Mouse (Mus musculus) CH12.LX (cell line): ENCODE data around the gene Hist1h2be. TPM values are rescaled to one million over a fixed set of nuclear protein-coding genes. Genes with fewer than 3 reads are reported as not detected.
"Not testable (repeated sequence)": the region's sequence is repeated elsewhere in the genome, so short reads cannot be mapped to it uniquely, and the experiment has no call there.

Experiments
- DNase-seq: peaks from one replicate; pipeline ENCODE4 v3.0.0-alpha.2; 2013; ENCODE audit errors: extremely low read depth
- H3K27ac ChIP-seq: 2 replicates; pipeline ENCODE4 v1.5.1; 2012; ENCODE audit warnings: low read depth, mild to moderate bottlenecking, control low read depth, moderate library complexity; ENCODE audit not compliant: insufficient read depth
- H3K27me3 ChIP-seq: replicated peaks from 2 replicates; pipeline ENCODE3; 2012; ENCODE audit warnings: inconsistent platforms
- H3K36me3 ChIP-seq, 2 experiments: replicated peaks in 1 of 2; 2 replicates each; pipeline versions ENCODE3 to v1.6.1; 2012; ENCODE audit warnings: inconsistent platforms in 1 of 2, low read length in 1 of 2, mild to moderate bottlenecking in 1 of 2, mixed read lengths in 1 of 2, moderate library complexity in 1 of 2; ENCODE audit not compliant: control insufficient read depth in 1 of 2, insufficient read depth in 1 of 2
- H3K4me1 ChIP-seq, 2 experiments: 2 replicates each; pipeline ENCODE4 v1.6.1; 2012; ENCODE audit warnings: inconsistent platforms in 1 of 2, moderate library complexity in 1 of 2; ENCODE audit not compliant: insufficient read depth in 2 of 2, control insufficient read depth in 1 of 2
- H3K4me2 ChIP-seq: 2 replicates; pipeline ENCODE4 v1.6.1; 2012; ENCODE audit warnings: low read depth, mild to moderate bottlenecking, control low read depth; ENCODE audit not compliant: poor library complexity, insufficient read depth, severe bottlenecking
- H3K4me3 ChIP-seq, 3 experiments: fragments of 150-350 bp in 1 of 3; sonication (generic) in 1 of 3; replicated peaks in 1 of 3; 2 replicates each; pipeline versions ENCODE3 to v1.5.1; 2011 to 2012; ENCODE audit warnings: low read depth in 2 of 3, low read length in 2 of 3, mild to moderate bottlenecking in 2 of 3, moderate library complexity in 2 of 3, control low read depth in 1 of 3, improper control_type of control experiment in 1 of 3, inconsistent platforms in 1 of 3, mixed read lengths in 1 of 3; ENCODE audit not compliant: poor library complexity in 1 of 3
- H3K79me2 ChIP-seq: replicated peaks from 2 replicates; pipeline ENCODE4 v1.6.1; 2012; ENCODE audit warnings: mild to moderate bottlenecking, moderate library complexity; ENCODE audit not compliant: control insufficient read depth, poor library complexity, insufficient read depth, severe bottlenecking; ENCODE audit errors: extremely low read depth
- H3K9ac ChIP-seq: 2 replicates; pipeline ENCODE4 v1.6.1; 2012; ENCODE audit warnings: low read depth, mild to moderate bottlenecking, control low read depth, moderate library complexity; ENCODE audit not compliant: insufficient read depth
- H3K9me3 ChIP-seq: replicated peaks from 2 replicates; pipeline ENCODE3; 2012; ENCODE audit warnings: low read length, inconsistent platforms, mixed read lengths
- CHD2 ChIP-seq: IDR thresholded peaks from 2 replicates; pipeline ENCODE4 v1.6.1; 2011; ENCODE audit warnings: low read length, improper control_type of control experiment
- E2F4 ChIP-seq: IDR thresholded peaks from 2 replicates; pipeline ENCODE4 v1.6.1; 2011; ENCODE audit warnings: low read depth, low read length, improper control_type of control experiment; ENCODE audit not compliant: insufficient replicate concordance
- HCFC1 ChIP-seq: IDR thresholded peaks from 2 replicates; pipeline ENCODE4 v1.6.1; 2012; ENCODE audit warnings: low read depth, mild to moderate bottlenecking, inconsistent platforms, low read length, improper control_type of control experiment
- KAT2A ChIP-seq: IDR thresholded peaks from 2 replicates; pipeline ENCODE4 v1.6.1; 2012; ENCODE audit warnings: low read length, improper control_type of control experiment, inconsistent platforms; ENCODE audit not compliant: insufficient replicate concordance
- MAZ ChIP-seq: IDR thresholded peaks from 2 replicates; pipeline ENCODE4 v1.6.1; 2012; ENCODE audit warnings: low read depth, mild to moderate bottlenecking, inconsistent platforms, low read length, improper control_type of control experiment, moderate library complexity
- MXI1 ChIP-seq: IDR thresholded peaks from 2 replicates; pipeline ENCODE4 v1.6.1; 2011; ENCODE audit warnings: mild to moderate bottlenecking, low read depth, low read length, improper control_type of control experiment
- NELFE ChIP-seq: IDR thresholded peaks from 2 replicates; pipeline ENCODE4 v1.6.1; 2011; ENCODE audit warnings: low read depth, low read length, improper control_type of control experiment
- NRF1 ChIP-seq: IDR thresholded peaks from 2 replicates; pipeline ENCODE4 v1.6.1; 2014; ENCODE audit warnings: low read depth, mild to moderate bottlenecking, inconsistent platforms, low read length, improper control_type of control experiment, moderate library complexity
- POLR2A ChIP-seq: IDR thresholded peaks from 2 replicates; pipeline ENCODE4 v1.6.1; 2011; ENCODE audit warnings: low read depth, mild to moderate bottlenecking, improper control_type of control experiment, low read length
- POLR2AphosphoS2 ChIP-seq: IDR thresholded peaks from 2 replicates; pipeline ENCODE4 v1.6.1; 2011; ENCODE audit warnings: low read depth, low read length, improper control_type of control experiment
- RAD21 ChIP-seq: IDR thresholded peaks from 2 replicates; pipeline ENCODE4 v1.6.1; 2011; ENCODE audit warnings: low read depth, mild to moderate bottlenecking, low read length, improper control_type of control experiment, moderate library complexity
- RCOR1 ChIP-seq: conservative IDR thresholded peaks from 2 replicates; pipeline ENCODE4 v1.6.1; 2012; ENCODE audit warnings: low read depth, mild to moderate bottlenecking, inconsistent platforms, low read length, improper control_type of control experiment
- SIN3A ChIP-seq: IDR thresholded peaks from 2 replicates; pipeline ENCODE4 v1.6.1; 2012; ENCODE audit warnings: low read length, improper control_type of control experiment, inconsistent platforms
- TBP ChIP-seq: conservative IDR thresholded peaks from 2 replicates; pipeline ENCODE4 v1.6.1; 2011; ENCODE audit warnings: low read depth, low read length, improper control_type of control experiment
- TCF12 ChIP-seq: IDR thresholded peaks from 2 replicates; pipeline ENCODE4 v1.6.1; 2014; ENCODE audit warnings: low read depth, mild to moderate bottlenecking, inconsistent platforms, low read length, improper control_type of control experiment
- UBTF ChIP-seq: IDR thresholded peaks from 2 replicates; pipeline ENCODE4 v1.6.1; 2012; ENCODE audit warnings: low read depth, mild to moderate bottlenecking, inconsistent platforms, low read length, improper control_type of control experiment, moderate library complexity
- USF2 ChIP-seq: conservative IDR thresholded peaks from 2 replicates; pipeline ENCODE4 v1.6.1; 2011; ENCODE audit warnings: low read depth, low read length, improper control_type of control experiment
- ZMIZ1 ChIP-seq: IDR thresholded peaks from 2 replicates; pipeline ENCODE4 v1.6.1; 2012; ENCODE audit warnings: low read depth, mild to moderate bottlenecking, inconsistent platforms, low read length, improper control_type of control experiment
- ZNF384 ChIP-seq: IDR thresholded peaks from 2 replicates; pipeline ENCODE4 v1.6.1; 2012; ENCODE audit warnings: low read depth, low read length, improper control_type of control experiment, inconsistent platforms
- dilution Hi-C: fragments of 300-500 bp; cut with MboI; formaldehyde crosslinking; loops from 2 replicates; pipeline ENCODE4 v1.14.3; 2020; ENCODE audit warnings: low sequenced_read_pairs; ENCODE audit not compliant: extremely low pct_unique_long_range_greater_than_20kb, extremely low pct_ligation_motif_present
- in situ Hi-C: fragments of 300-500 bp; cut with MboI; formaldehyde crosslinking; loops from 3 replicates; pipeline ENCODE4 v1.14.3; 2019; ENCODE audit warnings: low sequenced_read_pairs, low pct_ligation_motif_present, low pct_unique_long_range_greater_than_20kb, mixed read lengths
- polyA plus RNA-seq: library from polyadenylated mRNA; unstranded; fragments of >175 nt; gene quantifications from 2 replicates; pipeline ENCODE4 v1.2.1, GENCODE M21; 2012; ENCODE audit warnings: low read depth; ENCODE audit not compliant: insufficient read length
- total RNA-seq, 2 experiments: library from RNA; depleted of rRNA; stranded (reverse); fragments of 300-350 nt in 1 of 2; fragments of >200 nt in 1 of 2; gene quantifications; 2 replicates each; pipeline ENCODE4 v1.2.3; 2012 to 2014

Hist1h2be gene
- total and polyA plus RNA-seq, 3 experiments: 0.70 to 282 (median 4.7) TPM

DNA sequence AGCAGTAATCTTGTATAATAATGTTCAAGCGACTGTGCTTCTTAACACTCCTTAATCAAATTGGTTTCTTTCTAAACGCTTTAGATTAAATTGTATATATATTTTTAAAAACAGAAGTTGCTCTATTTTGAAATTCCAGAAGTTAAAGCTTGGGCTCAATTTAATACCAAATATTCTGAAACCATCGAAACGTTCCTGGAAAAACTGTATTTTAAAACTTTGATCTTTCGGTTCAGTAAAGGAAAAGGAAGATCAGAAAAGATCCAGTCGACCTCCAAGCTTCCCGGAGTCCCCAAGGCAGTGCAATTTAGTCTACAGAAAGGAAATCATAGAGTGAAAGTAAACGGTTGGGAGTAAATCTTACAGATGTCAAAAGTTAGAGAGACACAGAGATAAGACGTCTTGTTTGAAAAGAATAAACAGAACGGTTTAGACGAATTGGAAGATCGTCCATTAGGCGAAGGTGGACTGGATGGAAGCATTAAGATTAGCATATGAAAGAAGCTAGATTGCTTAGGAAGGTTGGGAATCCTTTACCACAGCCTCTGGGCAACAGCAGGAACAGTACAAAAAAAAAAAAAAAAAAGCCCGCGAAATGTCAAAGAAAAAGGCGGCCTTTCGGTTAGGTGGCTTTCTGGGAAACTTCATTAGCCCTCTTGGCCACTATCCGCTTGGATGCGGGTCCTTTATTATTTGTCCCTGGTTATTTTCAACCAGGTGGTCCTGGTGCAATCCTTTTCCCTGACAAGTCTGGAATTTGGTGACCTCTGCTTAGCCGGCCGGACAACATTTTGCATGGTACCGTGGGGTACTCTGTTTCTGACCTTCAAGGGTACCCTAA, 34.6 kb downstream of the Hist1h2be start:
- Histone ChIP-seq H3K4me1 (peaks cover 3 to 47% of the 10 kb centered on the region in 2 experiments), H3K79me2 (no peaks in the 10 kb centered on the region), H3K27ac (peak overlapping the region; percentile 74), H3K27me3 (no peaks in the 10 kb centered on the region), H3K36me3 (no peaks in the 10 kb centered on the region), H3K9me3 (no peaks in the 10 kb centered on the region), H3K9ac (peak overlapping the region; percentile 94), H3K4me2 (peak overlapping the region; percentile 97), H3K4me3 (peak overlapping the region; percentile 0 to 33 (median 32))
- dilution Hi-C loops (no loop called here), in situ Hi-C loops (no loop called here)
- TF ChIP-seq TBP (0 out of 2 replicates have a peak, but pooled peaks have one; percentile 16), KAT2A (no peak), RAD21 (no peak), ZNF384 (peak; percentile 92), E2F4 (peak; percentile 93; the same call in 1 of the 2 replicates), MAZ (no peak)
- no peak for DNase-seq

DNA sequence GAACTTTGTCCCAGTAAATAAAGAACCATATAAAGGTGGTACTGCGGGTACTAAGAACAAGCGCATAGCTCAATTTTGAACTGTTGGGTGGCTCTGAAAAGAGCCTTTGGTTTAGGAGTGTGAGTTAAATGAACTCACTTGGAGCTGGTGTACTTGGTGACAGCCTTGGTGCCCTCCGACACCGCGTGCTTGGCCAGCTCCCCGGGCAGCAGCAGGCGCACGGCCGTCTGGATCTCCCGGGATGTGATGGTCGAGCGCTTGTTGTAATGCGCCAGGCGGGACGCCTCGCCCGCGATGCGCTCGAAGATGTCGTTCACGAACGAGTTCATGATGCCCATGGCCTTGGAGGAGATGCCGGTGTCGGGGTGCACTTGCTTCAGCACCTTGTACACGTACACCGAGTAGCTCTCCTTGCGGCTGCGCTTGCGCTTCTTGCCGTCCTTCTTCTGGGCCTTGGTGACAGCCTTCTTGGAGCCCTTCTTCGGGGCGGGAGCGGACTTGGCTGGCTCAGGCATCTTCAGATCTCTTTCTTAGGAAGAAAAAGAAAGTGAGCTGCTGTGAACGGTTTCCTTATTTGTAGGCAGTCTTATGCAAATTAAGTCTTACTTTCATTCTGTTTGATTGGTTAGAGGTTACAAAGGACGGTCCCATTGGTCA, 35.4 kb downstream of the Hist1h2be start:
- H3K4me2 ChIP-seq: peak overlapping the region; percentile 96
- H3K4me3 ChIP-seq: peak overlapping the region; percentile 23 to 47 (median 45)
- H3K9me3 ChIP-seq: not testable (repeated sequence)
- TF ChIP-seq POLR2A (peak; percentile 97), SIN3A (peak; percentile 60; the same call in 1 of the 2 replicates), TCF12 (peak; percentile 88), NELFE (peak; percentile 99), POLR2AphosphoS2 (peak; percentile 97), HCFC1 (peak; percentile 48; the same call in 1 of the 2 replicates), ZMIZ1 (peak; percentile 99), USF2 (peak; percentile 3; the same call in 1 of the 2 replicates), MXI1 (0 out of 2 replicates have a peak, but pooled peaks have one; percentile 47), CHD2 (peak; percentile 92), TBP (peak; percentile 99), RCOR1 (0 out of 2 replicates have a peak, but pooled peaks have one; percentile 30), NRF1 (peak; percentile 63; the same call in 1 of the 2 replicates), UBTF (peak; percentile 94; the same call in 1 of the 2 replicates)
- TF ChIP-seq, all 38 proteins: peak for 14; not testable (repeated sequence) for 24
- peak overlapping the region; percentile 94 for H3K27ac ChIP-seq
- H3K27me3 ChIP-seq, dilution Hi-C loops, in situ Hi-C loops, H3K36me3 ChIP-seq, H3K79me2 ChIP-seq: not testable (repeated sequence)
- peak; percentile 93 for DNase-seq
- H3K9ac ChIP-seq: peak overlapping the region; percentile 98
- H3K4me1 ChIP-seq: peaks cover 3 to 47% of the 10 kb centered on the region in 2 experiments
